Mouse (Mus musculus) CH12.LX (cell line): ENCODE results near the gene Larp1.

Source experiments
- CTCF ChIP-seq, 2 experiments: IDR thresholded peaks in 1 of 2; conservative IDR thresholded peaks in 1 of 2; 2 replicates each; pipeline ENCODE4 v1.5.1; 2011 to 2012; ENCODE audit warnings: low read depth in 2 of 2, low read length in 2 of 2, improper control_type of control experiment in 1 of 2, inconsistent platforms in 1 of 2, mild to moderate bottlenecking in 1 of 2, moderate library complexity in 1 of 2
- E2F4 ChIP-seq: IDR thresholded peaks from 2 replicates; pipeline ENCODE4 v1.6.1; 2011; ENCODE audit warnings: low read depth, low read length, improper control_type of control experiment; ENCODE audit not compliant: insufficient replicate concordance
- EP300 ChIP-seq: IDR thresholded peaks from 2 replicates; pipeline ENCODE4 v1.6.1; 2011; ENCODE audit warnings: low read length, improper control_type of control experiment
- IRF4 ChIP-seq: IDR thresholded peaks from 2 replicates; pipeline ENCODE4 v1.6.1; 2014; ENCODE audit warnings: low read depth, mild to moderate bottlenecking, inconsistent platforms, low read length, improper control_type of control experiment
- MAX ChIP-seq: IDR thresholded peaks from 2 replicates; pipeline ENCODE4 v1.6.1; 2011; ENCODE audit warnings: low read length, improper control_type of control experiment
- MAZ ChIP-seq: IDR thresholded peaks from 2 replicates; pipeline ENCODE4 v1.6.1; 2012; ENCODE audit warnings: low read depth, mild to moderate bottlenecking, inconsistent platforms, low read length, improper control_type of control experiment, moderate library complexity
- NRF1 ChIP-seq: IDR thresholded peaks from 2 replicates; pipeline ENCODE4 v1.6.1; 2014; ENCODE audit warnings: low read depth, mild to moderate bottlenecking, inconsistent platforms, low read length, improper control_type of control experiment, moderate library complexity
- RAD21 ChIP-seq: IDR thresholded peaks from 2 replicates; pipeline ENCODE4 v1.6.1; 2011; ENCODE audit warnings: low read depth, mild to moderate bottlenecking, low read length, improper control_type of control experiment, moderate library complexity
- SIN3A ChIP-seq: IDR thresholded peaks from 2 replicates; pipeline ENCODE4 v1.6.1; 2012; ENCODE audit warnings: low read length, improper control_type of control experiment, inconsistent platforms
- TBP ChIP-seq: conservative IDR thresholded peaks from 2 replicates; pipeline ENCODE4 v1.6.1; 2011; ENCODE audit warnings: low read depth, low read length, improper control_type of control experiment
- TCF12 ChIP-seq: IDR thresholded peaks from 2 replicates; pipeline ENCODE4 v1.6.1; 2014; ENCODE audit warnings: low read depth, mild to moderate bottlenecking, inconsistent platforms, low read length, improper control_type of control experiment
- USF2 ChIP-seq: conservative IDR thresholded peaks from 2 replicates; pipeline ENCODE4 v1.6.1; 2011; ENCODE audit warnings: low read depth, low read length, improper control_type of control experiment
- ZNF384 ChIP-seq: IDR thresholded peaks from 2 replicates; pipeline ENCODE4 v1.6.1; 2012; ENCODE audit warnings: low read depth, low read length, improper control_type of control experiment, inconsistent platforms

GRCm38 (mm10) chr11:58046438-58046837, 37.6 kb downstream of the Larp1 start:
- TF ChIP-seq NRF1 (no peak), CTCF (conservative IDR thresholded peaks at IDR 0.05 in 1 of 2, IDR thresholded peaks at IDR 0.05 in 1 of 2; ENCODE audit: low read depth in 2 of 2, low read length in 2 of 2) (peak in 1 of 2 experiments; percentile 46; a peak in 2 of 4 replicates), EP300 (no peak), ZNF384 (no peak), USF2 (no peak), E2F4 (no peak), IRF4 (no peak), RAD21 (no peak; the same call in none of the 2 replicates), SIN3A (no peak), MAX (no peak), MAZ (no peak), TBP (no peak), TCF12 (no peak)
